Mouse (Mus musculus): ENCODE data around the gene Vps26c. TPM values are rescaled to one million over a fixed set of nuclear protein-coding genes. Genes with fewer than 3 reads are reported as not detected.
A peak's percentile ranks its signal among the peaks of the same experiment; 100 is the strongest.

Vps26c gene
- 10 to 100 TPM; 32.4 to 44.2 (median 39.2) TPM for total RNA-seq (2022)

- DNase-seq (ENCODE audit: low spot score in 2 of 2): peak; percentile 91 to 97
Observed at GRCm38 (mm10) chr16:94526344-94527151, at the start of gene Vps26c. Gene Vps26c, minus strand, starts transcription at chr16:94526830.

- no peak for DNase-seq (ENCODE audit: low spot score in 2 of 2)
Observed at GRCm38 (mm10) chr16:94575757-94576156, 49.1 kb upstream of the Vps26c start.

- DNase-seq (ENCODE audit: low spot score in 2 of 2): no peak
Observed at GRCm38 (mm10) chr16:94574718-94575094, 48.1 kb upstream of the Vps26c start.

GRCm38 (mm10) chr16:94574025-94574717 is 47.5 kb upstream of the Vps26c start:
- no peak for DNase-seq (ENCODE audit: low spot score in 2 of 2)

GRCm38 (mm10) chr16:94572422-94572821 is 45.8 kb upstream of the Vps26c start:
- no peak for DNase-seq (ENCODE audit: low spot score in 2 of 2)

- no peak for DNase-seq (ENCODE audit: low spot score in 2 of 2)
Observed at GRCm38 (mm10) chr16:94571111-94571993, 44.7 kb upstream of the Vps26c start.

GRCm38 (mm10) chr16:94570361-94571041 is 43.9 kb upstream of the Vps26c start:
- peak; percentile 38 to 42 for DNase-seq (ENCODE audit: low spot score in 2 of 2)

- peak; percentile 93 to 99 for DNase-seq (ENCODE audit: low spot score in 2 of 2)
Observed at GRCm38 (mm10) chr16:94569229-94570176, 42.9 kb upstream of the Vps26c start, which contains the start of gene Dyrk1a. Gene Dyrk1a, plus strand, starts transcription at chr16:94570010.

GRCm38 (mm10) chr16:94568335-94569228 is 42.0 kb upstream of the Vps26c start:
- DNase-seq (ENCODE audit: low spot score in 2 of 2): no peak

- no peak for DNase-seq (ENCODE audit: low spot score in 2 of 2)
Observed at GRCm38 (mm10) chr16:94567751-94568150, 41.1 kb upstream of the Vps26c start.

- DNase-seq (ENCODE audit: low spot score in 2 of 2): no peak
Observed at GRCm38 (mm10) chr16:94566834-94567585, 40.4 kb upstream of the Vps26c start.

- no peak for DNase-seq (ENCODE audit: low spot score in 2 of 2)
Observed at GRCm38 (mm10) chr16:94566124-94566523, 39.5 kb upstream of the Vps26c start.

GRCm38 (mm10) chr16:94560618-94561017 is 34.0 kb upstream of the Vps26c start:
- no peak for DNase-seq (ENCODE audit: low spot score in 2 of 2)

GRCm38 (mm10) chr16:94559782-94560181 is 33.2 kb upstream of the Vps26c start:
- DNase-seq (ENCODE audit: low spot score in 2 of 2): no peak

- no peak for DNase-seq (ENCODE audit: low spot score in 2 of 2)
Observed at GRCm38 (mm10) chr16:94559282-94559681, 32.7 kb upstream of the Vps26c start.

GRCm38 (mm10) chr16:94556228-94556627 is 29.6 kb upstream of the Vps26c start:
- no peak for DNase-seq (ENCODE audit: low spot score in 2 of 2)

- DNase-seq (ENCODE audit: low spot score in 2 of 2): no peak
Observed at GRCm38 (mm10) chr16:94555346-94555745, 28.7 kb upstream of the Vps26c start.

GRCm38 (mm10) chr16:94551934-94552333 is 25.3 kb upstream of the Vps26c start:
- DNase-seq (ENCODE audit: low spot score in 2 of 2): no peak

Data from left cerebral cortex, adult 8-10 months (tissue).